Mouse (Mus musculus): ENCODE data around the gene Ssh1. TPM values are rescaled to one million over a fixed set of nuclear protein-coding genes. Genes with fewer than 3 reads are reported as not detected.

Gene Ssh1
- polyA plus RNA-seq, 1 experiment from 2014 or later = 19.0 TPM

DNA sequence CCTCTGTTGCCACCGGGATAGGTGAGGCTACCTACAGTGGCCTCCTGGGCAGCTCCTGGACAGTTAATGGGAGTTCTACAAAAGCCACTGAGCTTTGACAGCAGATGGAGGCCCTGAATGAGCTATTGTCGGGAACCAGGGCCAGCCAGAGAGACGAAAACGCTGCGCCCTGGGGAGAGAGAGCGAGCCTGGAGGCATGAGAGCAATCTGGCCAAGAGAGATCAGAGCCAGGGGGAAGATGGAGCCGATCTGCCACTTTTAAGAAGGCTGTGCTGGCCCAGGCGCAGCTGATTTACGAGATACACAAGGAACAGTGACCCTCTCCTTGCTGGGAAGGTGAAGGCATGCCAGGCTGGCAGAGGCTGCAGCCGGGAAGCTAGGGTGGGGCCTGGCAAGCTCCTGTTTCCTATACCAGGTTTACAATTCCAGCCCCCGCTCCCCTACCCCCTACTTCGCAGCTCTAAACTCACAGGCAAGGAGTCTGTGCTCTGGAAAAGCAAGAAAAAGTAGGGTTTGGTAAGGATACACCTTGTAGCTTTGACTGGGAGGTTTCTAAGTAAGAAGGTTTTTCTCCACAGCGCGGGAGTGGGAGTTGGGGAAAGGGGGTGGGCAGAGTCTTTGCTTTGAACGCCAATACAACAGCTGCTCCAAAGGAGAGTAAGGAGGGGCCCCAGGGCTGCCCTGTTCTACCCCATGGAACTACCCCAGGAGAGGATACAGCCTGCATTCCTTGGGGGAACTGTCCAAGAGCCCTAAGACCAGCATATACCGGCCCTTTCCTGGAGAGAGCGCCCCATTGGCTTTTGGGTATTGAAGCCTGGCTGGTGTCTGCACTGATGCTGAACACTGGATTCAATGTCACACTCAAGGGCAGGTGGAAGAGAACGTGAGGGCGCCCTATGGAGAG lies 42.7 kb downstream of the Ssh1 start:
- H3K4me1 ChIP-seq (replicated peaks) = peaks cover 44% of the 10 kb centered on the region
- no peaks in the 10 kb centered on the region for H3K27me3 ChIP-seq (replicated peaks)
- peak; percentile 1 for ATAC-seq (ENCODE audit: insufficient number of reproducible peaks, low FRiP score)
- H3K9me3 ChIP-seq (replicated peaks) = no peaks in the 10 kb centered on the region
- WGBS = 52% methylated on average over 19 of the region's 19 CpGs
- H3K4me2 ChIP-seq = peak overlapping the region; percentile 14
- H3K36me3 ChIP-seq = peaks cover 66% of the 10 kb centered on the region
- peak overlapping the region; percentile 89 for H3K27ac ChIP-seq (ENCODE audit: poor library complexity, severe bottlenecking)
- H3K9ac ChIP-seq = peak overlapping the region; percentile 25
- H3K4me3 ChIP-seq = no peak overlapping the region

GRCm38 (mm10) chr5:113950133-113950532 lies 43.6 kb downstream of the Ssh1 start:
- H3K9ac ChIP-seq = 0 out of 2 replicates have a peak overlapping the region, but pooled peaks have one; percentile 25
- no peaks in the 10 kb centered on the region for H3K27me3 ChIP-seq (replicated peaks)
- peaks cover 70% of the 10 kb centered on the region for H3K36me3 ChIP-seq
- WGBS = 84% methylated on average over 17 of the region's 17 CpGs
- H3K4me2 ChIP-seq = no peak overlapping the region
- H3K4me3 ChIP-seq = no peak overlapping the region
- H3K4me1 ChIP-seq (replicated peaks) = peaks cover 40% of the 10 kb centered on the region
- ATAC-seq (ENCODE audit: insufficient number of reproducible peaks, low FRiP score) = no peak
- H3K9me3 ChIP-seq (replicated peaks) = no peaks in the 10 kb centered on the region
- H3K27ac ChIP-seq (ENCODE audit: poor library complexity, severe bottlenecking) = no peak overlapping the region

- peaks cover 85% of the 10 kb centered on the region for H3K36me3 ChIP-seq
Observed at GRCm38 (mm10) chr5:113947280-113947679, 46.4 kb downstream of the Ssh1 start.

DNA sequence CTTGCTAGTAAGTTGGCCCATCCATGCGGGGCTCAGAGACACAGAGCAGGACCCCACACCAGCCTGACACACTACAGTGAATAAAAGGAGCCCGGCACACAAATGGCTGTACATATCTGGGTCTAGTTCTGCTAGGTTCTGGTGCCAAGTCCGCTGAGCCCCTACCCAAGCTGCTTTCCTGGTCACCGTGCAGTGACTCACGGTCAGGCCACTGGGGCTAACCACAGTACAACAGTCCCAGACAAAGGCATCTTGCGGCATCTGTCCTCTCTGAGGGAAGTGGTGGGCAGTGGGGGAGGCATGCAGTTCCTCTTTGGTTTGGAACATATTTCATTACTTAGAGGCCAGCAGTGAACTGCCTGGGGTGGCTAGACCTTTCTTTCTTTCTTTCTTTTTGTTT lies 48.6 kb downstream of the Ssh1 start:
- Histone ChIP-seq H3K27ac (ENCODE audit: poor library complexity, severe bottlenecking) (no peak overlapping the region), H3K4me2 (no peak overlapping the region), H3K9me3 (replicated peaks) (no peaks in the 10 kb centered on the region), H3K9ac (no peak overlapping the region), H3K36me3 (peaks cover 100% of the 10 kb centered on the region), H3K4me3 (no peak overlapping the region), H3K4me1 (replicated peaks) (peaks cover under 1% of the 10 kb centered on the region; the same call in 1 of the 2 replicates), H3K27me3 (replicated peaks) (no peaks in the 10 kb centered on the region)
- 91% methylated on average over 6 of the region's 6 CpGs for WGBS
- no peak for ATAC-seq (ENCODE audit: insufficient number of reproducible peaks, low FRiP score)

More at GRCm38 (mm10) chr5:113947280-113947679, 46.4 kb downstream of the Ssh1 start:
- Histone ChIP-seq H3K27ac (ENCODE audit: poor library complexity, severe bottlenecking) (no peak overlapping the region), H3K27me3 (replicated peaks) (no peaks in the 10 kb centered on the region), H3K4me1 (replicated peaks) (peaks cover 21% of the 10 kb centered on the region), H3K4me3 (no peak overlapping the region), H3K9me3 (replicated peaks) (no peaks in the 10 kb centered on the region), H3K9ac (no peak overlapping the region), H3K4me2 (no peak overlapping the region)
- 76% methylated on average over 2 of the region's 2 CpGs for WGBS
- no peak for ATAC-seq (ENCODE audit: insufficient number of reproducible peaks, low FRiP score)

- Histone ChIP-seq H3K4me1 (replicated peaks) (peaks cover 11% of the 10 kb centered on the region; the same call in 1 of the 2 replicates), H3K9me3 (replicated peaks) (no peaks in the 10 kb centered on the region), H3K9ac (no peak overlapping the region), H3K4me2 (no peak overlapping the region), H3K4me3 (no peak overlapping the region), H3K27ac (ENCODE audit: poor library complexity, severe bottlenecking) (no peak overlapping the region), H3K36me3 (peaks cover 90% of the 10 kb centered on the region), H3K27me3 (replicated peaks) (no peaks in the 10 kb centered on the region)
- 81% methylated on average over 12 of the region's 12 CpGs for WGBS
- ATAC-seq (ENCODE audit: insufficient number of reproducible peaks, low FRiP score) = no peak
Observed at GRCm38 (mm10) chr5:113943328-113943727, 50.4 kb downstream of the Ssh1 start.

DNA sequence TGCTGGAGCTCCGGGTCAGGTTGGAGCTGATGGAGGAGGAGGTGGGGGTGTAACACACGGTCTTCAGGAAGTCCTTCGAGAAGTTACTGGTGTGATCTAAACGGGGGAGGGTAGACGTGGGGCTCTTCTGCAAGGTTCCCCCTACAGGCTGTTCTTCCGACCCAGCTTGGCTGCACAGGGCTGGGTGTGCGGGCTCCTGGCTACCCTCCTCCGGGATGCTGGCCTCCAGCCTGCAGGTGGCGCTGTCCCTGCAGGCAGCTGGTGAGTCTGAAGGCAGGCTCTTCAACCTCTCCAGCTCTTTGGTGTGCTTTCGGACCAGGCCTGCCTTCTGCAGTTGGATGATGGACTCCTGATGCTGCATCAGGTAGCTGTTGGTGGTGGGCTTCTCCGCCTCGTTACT lies 51.1 kb downstream of the Ssh1 start:
- Histone ChIP-seq H3K9me3 (replicated peaks) (no peaks in the 10 kb centered on the region), H3K4me3 (no peak overlapping the region), H3K4me1 (replicated peaks) (peaks cover 18% of the 10 kb centered on the region), H3K9ac (no peak overlapping the region), H3K27ac (ENCODE audit: poor library complexity, severe bottlenecking) (no peak overlapping the region), H3K4me2 (no peak overlapping the region), H3K27me3 (replicated peaks) (no peaks in the 10 kb centered on the region), H3K36me3 (peaks cover 82% of the 10 kb centered on the region)
- WGBS = 77% methylated on average over 12 of the region's 12 CpGs
- ATAC-seq (ENCODE audit: insufficient number of reproducible peaks, low FRiP score) = no peak

GRCm38 (mm10) chr5:113939263-113939900 lies 54.3 kb downstream of the Ssh1 start:
- H3K27me3 ChIP-seq (replicated peaks) = no peaks in the 10 kb centered on the region
- H3K27ac ChIP-seq (ENCODE audit: poor library complexity, severe bottlenecking) = no peak overlapping the region
- H3K4me1 ChIP-seq (replicated peaks) = peaks cover 29% of the 10 kb centered on the region
- no peak overlapping the region for H3K4me3 ChIP-seq
- H3K4me2 ChIP-seq = no peak overlapping the region
- no peak for ATAC-seq (ENCODE audit: insufficient number of reproducible peaks, low FRiP score)
- no peak overlapping the region for H3K9ac ChIP-seq
- no peaks in the 10 kb centered on the region for H3K9me3 ChIP-seq (replicated peaks)
- 60% methylated on average over 12 of the region's 12 CpGs for WGBS
- peaks cover 50% of the 10 kb centered on the region for H3K36me3 ChIP-seq

DNA sequence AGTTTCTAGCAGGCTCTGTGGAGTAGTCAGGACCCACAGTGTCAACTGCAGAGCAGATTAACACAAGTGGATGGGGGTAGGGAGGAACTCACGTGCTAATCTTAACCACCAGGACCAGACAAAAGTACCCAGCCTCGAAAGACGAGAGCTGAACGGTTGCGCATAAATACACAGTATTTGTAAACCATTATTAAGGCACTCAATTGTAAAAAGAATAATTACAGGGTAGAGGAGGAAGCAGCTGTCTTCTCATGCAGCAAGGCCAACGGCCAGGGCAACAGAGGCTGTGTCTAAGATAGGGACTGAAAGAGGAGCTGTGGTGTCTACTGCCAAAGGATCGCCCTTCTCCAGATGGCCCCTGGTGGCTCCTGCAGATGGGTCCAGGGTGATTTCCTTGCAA lies 56.0 kb downstream of the Ssh1 start:
- H3K27ac ChIP-seq (ENCODE audit: poor library complexity, severe bottlenecking) = peak overlapping the region; percentile 44; the same call in 1 of the 2 replicates
- ATAC-seq (ENCODE audit: insufficient number of reproducible peaks, low FRiP score) = no peak

DNA sequence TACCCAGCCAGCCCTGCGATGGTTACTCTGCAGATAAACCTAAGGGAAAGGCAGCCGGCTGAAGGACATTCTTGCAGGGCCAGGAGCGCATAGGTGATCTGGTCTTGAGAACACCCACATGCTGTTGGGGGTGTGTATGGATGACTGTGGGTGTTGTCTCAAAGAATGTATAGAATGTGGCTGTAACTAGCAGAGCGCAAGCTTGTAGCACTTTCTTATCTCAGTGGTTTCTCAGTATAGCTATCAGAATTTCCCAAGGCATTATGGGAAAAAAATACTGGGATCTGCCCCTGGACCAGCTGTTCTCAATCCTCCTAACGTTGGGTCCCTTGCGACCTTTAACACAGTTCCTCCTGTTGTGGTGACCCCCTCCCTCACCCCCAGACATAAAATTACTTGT lies 59.8 kb downstream of the Ssh1 start:
- Histone ChIP-seq H3K4me2 (peak overlapping the region; percentile 31), H3K4me1 (replicated peaks) (peaks cover 47% of the 10 kb centered on the region), H3K27me3 (replicated peaks) (no peaks in the 10 kb centered on the region), H3K27ac (ENCODE audit: poor library complexity, severe bottlenecking) (peak overlapping the region; percentile 42), H3K9ac (no peak overlapping the region), H3K9me3 (replicated peaks) (peaks cover 2% of the 10 kb centered on the region; the same call in 1 of the 2 replicates), H3K4me3 (no peak overlapping the region), H3K36me3 (no peaks in the 10 kb centered on the region)
- no peak for ATAC-seq (ENCODE audit: insufficient number of reproducible peaks, low FRiP score)
- 26% methylated on average over 6 of the region's 6 CpGs for WGBS

More for the DNA sequence above, 56.0 kb downstream of the Ssh1 start:
- Histone ChIP-seq H3K4me2 (no peak overlapping the region), H3K27me3 (replicated peaks) (no peaks in the 10 kb centered on the region), H3K36me3 (peaks cover 33% of the 10 kb centered on the region), H3K4me1 (replicated peaks) (peaks cover 39% of the 10 kb centered on the region), H3K9ac (peak overlapping the region; percentile 37; the same call in 1 of the 2 replicates), H3K4me3 (no peak overlapping the region), H3K9me3 (replicated peaks) (no peaks in the 10 kb centered on the region)
- 41% methylated on average over 7 of the region's 7 CpGs for WGBS

DNA sequence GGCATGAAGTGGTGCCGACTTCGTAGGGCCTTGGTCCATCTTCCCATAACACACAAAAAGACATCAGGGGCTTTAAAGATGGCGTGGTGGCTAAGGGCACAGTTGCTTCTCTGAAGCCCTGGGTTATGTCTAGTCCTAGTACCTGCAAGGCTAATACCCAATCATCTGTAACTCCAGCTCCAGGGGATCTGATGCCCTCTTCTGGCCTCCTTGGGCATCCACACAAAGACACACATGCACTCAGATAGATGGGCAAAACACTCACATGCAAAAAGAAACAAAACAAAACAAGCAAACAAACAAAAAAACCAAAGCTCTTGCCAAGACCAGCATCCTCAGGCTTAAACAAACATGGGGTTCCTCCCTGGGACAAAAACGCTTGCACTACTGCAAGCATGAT lies 60.2 kb downstream of the Ssh1 start:
- H3K9ac ChIP-seq = no peak overlapping the region
- H3K4me1 ChIP-seq (replicated peaks) = peaks cover 43% of the 10 kb centered on the region
- no peak for ATAC-seq (ENCODE audit: insufficient number of reproducible peaks, low FRiP score)

DNA sequence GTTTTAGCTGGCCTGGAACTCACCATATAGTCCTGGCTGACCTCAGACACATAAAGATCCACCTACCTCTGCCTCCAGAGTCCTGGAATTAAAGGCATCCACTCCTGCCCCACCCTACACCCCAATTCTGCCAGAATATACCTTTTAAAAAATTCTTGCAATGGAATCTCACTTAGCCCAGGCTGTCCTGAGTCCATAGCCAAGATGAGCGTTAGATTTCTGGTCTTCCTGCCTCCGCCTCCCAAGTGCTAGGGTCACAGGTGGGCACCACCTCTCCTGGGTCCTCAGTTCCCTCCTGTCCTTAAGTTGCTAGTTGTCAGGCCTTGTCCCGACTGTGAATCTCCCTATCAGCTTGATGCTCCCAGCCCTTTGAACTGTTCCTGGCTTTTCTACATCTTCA lies 61.4 kb downstream of the Ssh1 start:
- 72% methylated on average over 3 of the region's 3 CpGs for WGBS

More for the DNA sequence above, 60.2 kb downstream of the Ssh1 start:
- Histone ChIP-seq H3K27me3 (replicated peaks) (no peaks in the 10 kb centered on the region), H3K9me3 (replicated peaks) (peaks cover 5% of the 10 kb centered on the region; the same call in 1 of the 2 replicates), H3K4me2 (peak overlapping the region; percentile 31), H3K27ac (ENCODE audit: poor library complexity, severe bottlenecking) (peak overlapping the region; percentile 42), H3K36me3 (no peaks in the 10 kb centered on the region), H3K4me3 (no peak overlapping the region)
- 72% methylated on average over 4 of the region's 4 CpGs for WGBS

More for the DNA sequence above, 61.4 kb downstream of the Ssh1 start:
- Histone ChIP-seq H3K4me2 (no peak overlapping the region), H3K36me3 (no peaks in the 10 kb centered on the region), H3K9me3 (replicated peaks) (peaks cover 12% of the 10 kb centered on the region), H3K27me3 (replicated peaks) (no peaks in the 10 kb centered on the region), H3K9ac (no peak overlapping the region), H3K4me1 (replicated peaks) (peaks cover 31% of the 10 kb centered on the region), H3K4me3 (no peak overlapping the region), H3K27ac (ENCODE audit: poor library complexity, severe bottlenecking) (no peak overlapping the region)
- no peak for ATAC-seq (ENCODE audit: insufficient number of reproducible peaks, low FRiP score)
